Mouse (Mus musculus): ENCODE measurements around the gene Ifnk. TPM values are rescaled to one million over a fixed set of nuclear protein-coding genes. Genes with fewer than 3 reads are reported as not detected.
A peak's percentile ranks its signal among the peaks of the same experiment; 100 is the strongest.

Ifnk gene
- total and polyA plus RNA-seq, 3 experiments, result not detected

DNA sequence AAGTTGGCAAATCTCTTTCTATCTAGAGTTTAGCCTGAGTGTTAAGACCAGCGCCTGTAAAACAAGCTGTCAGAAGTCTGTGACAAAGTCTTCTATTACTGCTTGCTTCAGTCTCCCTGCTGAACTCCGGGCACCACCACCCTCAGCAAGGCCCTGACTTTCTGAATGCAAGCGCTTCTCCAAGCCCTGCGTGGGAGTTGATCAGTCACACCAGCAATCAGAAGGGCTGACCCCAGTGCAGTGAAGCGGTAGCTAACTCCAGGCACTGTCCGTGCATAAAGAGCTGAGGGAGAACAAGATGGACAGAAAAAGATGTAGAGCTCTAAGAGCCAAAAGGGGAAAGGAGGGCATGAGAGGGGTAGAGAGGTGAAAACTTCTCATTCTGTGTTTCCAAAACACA lies 24.1 kb upstream of the Ifnk start:
- dilution Hi-C loops (cut with MboI; ENCODE audit: extremely low pct_ligation_motif_present, extremely low pct_unique_long_range_greater_than_20kb, low sequenced_read_pairs), result no loop called here
- no peak overlapping the region for H3K4me3 ChIP-seq (replicated peaks in 1 of 3; ENCODE audit: low read depth in 2 of 3, low read length in 2 of 3, poor library complexity in 1 of 3)
- H3K27ac ChIP-seq (ENCODE audit: insufficient read depth, low read depth), result peak overlapping the region; percentile 86
- H3K9me3 ChIP-seq (replicated peaks; ENCODE audit: low read length), result no peaks in the 10 kb centered on the region
- in situ Hi-C loops (cut with MboI; ENCODE audit: low pct_ligation_motif_present, low pct_unique_long_range_greater_than_20kb, low sequenced_read_pairs), result no loop called here
- peaks cover 27 to 94% of the 10 kb centered on the region in 2 experiments for H3K4me1 ChIP-seq (ENCODE audit: control insufficient read depth in 1 of 2, insufficient read depth in 2 of 2)
- peaks cover 39% of the 10 kb centered on the region for H3K79me2 ChIP-seq (replicated peaks; ENCODE audit: control insufficient read depth, extremely low read depth, insufficient read depth, poor library complexity, severe bottlenecking)
- peak overlapping the region; percentile 37 for H3K4me2 ChIP-seq (ENCODE audit: insufficient read depth, low read depth, poor library complexity, severe bottlenecking)
- no peaks in the 10 kb centered on the region for H3K36me3 ChIP-seq (replicated peaks in 1 of 2; ENCODE audit: control insufficient read depth in 1 of 2, insufficient read depth in 1 of 2, low read length in 1 of 2)
- DNase-seq (ENCODE audit: extremely low read depth), result no peak
- peak overlapping the region; percentile 10 for H3K9ac ChIP-seq (ENCODE audit: insufficient read depth, low read depth)
- no peaks in the 10 kb centered on the region for H3K27me3 ChIP-seq (replicated peaks)
- TF ChIP-seq SMC3 (IDR thresholded peaks at IDR 0.05; ENCODE audit: low read depth, low read length) (no peak), ZC3H11A (IDR thresholded peaks at IDR 0.05; ENCODE audit: low read depth, low read length) (no peak), GABPA (IDR thresholded peaks at IDR 0.05; ENCODE audit: insufficient replicate concordance, low read depth, low read length) (no peak), ELF1 (IDR thresholded peaks at IDR 0.05; ENCODE audit: low read depth, low read length) (no peak), MAZ (IDR thresholded peaks at IDR 0.05; ENCODE audit: low read depth, low read length) (no peak), PAX5 (IDR thresholded peaks at IDR 0.05; ENCODE audit: low read length) (no peak), UBTF (IDR thresholded peaks at IDR 0.05; ENCODE audit: low read depth, low read length) (no peak), RCOR1 (conservative IDR thresholded peaks at IDR 0.05; ENCODE audit: low read depth, low read length) (no peak), ZNF384 (IDR thresholded peaks at IDR 0.05; ENCODE audit: low read depth, low read length) (no peak), MAX (IDR thresholded peaks at IDR 0.05; ENCODE audit: low read length) (no peak), KAT2A (IDR thresholded peaks at IDR 0.05; ENCODE audit: insufficient replicate concordance, low read length) (no peak), USF1 (IDR thresholded peaks at IDR 0.05; ENCODE audit: low read depth, low read length) (no peak), CTCF (conservative IDR thresholded peaks at IDR 0.05 in 1 of 2, IDR thresholded peaks at IDR 0.05 in 1 of 2; ENCODE audit: low read depth in 2 of 2, low read length in 2 of 2) (no peak), ZKSCAN1 (IDR thresholded peaks at IDR 0.05; ENCODE audit: borderline replicate concordance, low read depth, low read length) (no peak), IRF4 (IDR thresholded peaks at IDR 0.05; ENCODE audit: low read depth, low read length) (no peak), EP300 (IDR thresholded peaks at IDR 0.05; ENCODE audit: low read length) (no peak), MYC (IDR thresholded peaks at IDR 0.05; ENCODE audit: low read depth, low read length) (no peak), TCF12 (IDR thresholded peaks at IDR 0.05; ENCODE audit: low read depth, low read length) (no peak)

GRCm38 (mm10) chr4:35130411-35130948 lies 21.4 kb upstream of the Ifnk start:
- Histone ChIP-seq H3K4me1 (ENCODE audit: control insufficient read depth in 1 of 2, insufficient read depth in 2 of 2) (peaks cover 31 to 87% of the 10 kb centered on the region in 2 experiments), H3K9ac (ENCODE audit: insufficient read depth, low read depth) (peak overlapping the region; percentile 17), H3K27me3 (replicated peaks) (no peaks in the 10 kb centered on the region), H3K9me3 (replicated peaks; ENCODE audit: low read length) (no peaks in the 10 kb centered on the region), H3K4me2 (ENCODE audit: insufficient read depth, low read depth, poor library complexity, severe bottlenecking) (peak overlapping the region; percentile 53), H3K36me3 (replicated peaks in 1 of 2; ENCODE audit: control insufficient read depth in 1 of 2, insufficient read depth in 1 of 2, low read length in 1 of 2) (peaks cover 0 to 9% of the 10 kb centered on the region in 2 experiments), H3K27ac (ENCODE audit: insufficient read depth, low read depth) (peak overlapping the region; percentile 98), H3K4me3 (replicated peaks in 1 of 3; ENCODE audit: low read depth in 2 of 3, low read length in 2 of 3, poor library complexity in 1 of 3) (peak overlapping the region in 1 of 3 experiments; percentile 7), H3K79me2 (replicated peaks; ENCODE audit: control insufficient read depth, extremely low read depth, insufficient read depth, poor library complexity, severe bottlenecking) (peaks cover 18% of the 10 kb centered on the region)
- dilution Hi-C loops (cut with MboI; ENCODE audit: extremely low pct_ligation_motif_present, extremely low pct_unique_long_range_greater_than_20kb, low sequenced_read_pairs) (no loop called here), in situ Hi-C loops (cut with MboI; ENCODE audit: low pct_ligation_motif_present, low pct_unique_long_range_greater_than_20kb, low sequenced_read_pairs) (no loop called here)
- no peak for DNase-seq (ENCODE audit: extremely low read depth)
- TF ChIP-seq MEF2A (IDR thresholded peaks at IDR 0.05; ENCODE audit: borderline replicate concordance, low read depth, low read length), result peak; percentile 81; the same call in 1 of the 2 replicates
- 0 out of 2 replicates have a peak, but pooled peaks have one; percentile 15 for TF ChIP-seq MYC (IDR thresholded peaks at IDR 0.05; ENCODE audit: low read depth, low read length)
- peak; percentile 57 for TF ChIP-seq ELF1 (IDR thresholded peaks at IDR 0.05; ENCODE audit: low read depth, low read length)
- no peak for TF ChIP-seq SMC3 (IDR thresholded peaks at IDR 0.05; ENCODE audit: low read depth, low read length)
- no peak for TF ChIP-seq MAX (IDR thresholded peaks at IDR 0.05; ENCODE audit: low read length)
- peak; percentile 83 for TF ChIP-seq IRF4 (IDR thresholded peaks at IDR 0.05; ENCODE audit: low read depth, low read length)
- no peak; the same call in 1 of the 2 replicates for TF ChIP-seq CHD1 (IDR thresholded peaks at IDR 0.05; ENCODE audit: low read depth, low read length)
- TF ChIP-seq NRF1 (IDR thresholded peaks at IDR 0.05; ENCODE audit: low read depth, low read length), result no peak
- TF ChIP-seq TBP (conservative IDR thresholded peaks at IDR 0.05; ENCODE audit: low read depth, low read length), result 0 out of 2 replicates have a peak, but pooled peaks have one; percentile 9
- peak; percentile 64 for TF ChIP-seq ETS1 (conservative IDR thresholded peaks at IDR 0.05; ENCODE audit: low read depth, low read length)
- peak; percentile 99 for TF ChIP-seq ZNF384 (IDR thresholded peaks at IDR 0.05; ENCODE audit: low read depth, low read length)
- no peak for TF ChIP-seq GABPA (IDR thresholded peaks at IDR 0.05; ENCODE audit: insufficient replicate concordance, low read depth, low read length)
- TF ChIP-seq POLR2AphosphoS2 (IDR thresholded peaks at IDR 0.05; ENCODE audit: low read depth, low read length), result no peak
- peak; percentile 85 for TF ChIP-seq CHD2 (IDR thresholded peaks at IDR 0.05; ENCODE audit: low read length)
- TF ChIP-seq HCFC1 (IDR thresholded peaks at IDR 0.05; ENCODE audit: low read depth, low read length), result peak; percentile 27; the same call in 1 of the 2 replicates
- no peak for TF ChIP-seq SIN3A (IDR thresholded peaks at IDR 0.05; ENCODE audit: low read length)
- peak; percentile 55 for TF ChIP-seq TCF12 (IDR thresholded peaks at IDR 0.05; ENCODE audit: low read depth, low read length)
- no peak for TF ChIP-seq MAFK (IDR thresholded peaks at IDR 0.05; ENCODE audit: insufficient replicate concordance, low read length)
- 0 out of 2 replicates have a peak, but pooled peaks have one; percentile 28 for TF ChIP-seq JUND (conservative IDR thresholded peaks at IDR 0.05; ENCODE audit: low read depth, low read length)
- TF ChIP-seq EP300 (IDR thresholded peaks at IDR 0.05; ENCODE audit: low read length), result peak; percentile 69
- peak; percentile 22 for TF ChIP-seq BHLHE40 (IDR thresholded peaks at IDR 0.05; ENCODE audit: low read depth, low read length)
- no peak for TF ChIP-seq USF1 (IDR thresholded peaks at IDR 0.05; ENCODE audit: low read depth, low read length)
- TF ChIP-seq POLR2A (IDR thresholded peaks at IDR 0.05; ENCODE audit: low read depth, low read length), result 0 out of 2 replicates have a peak, but pooled peaks have one; percentile 13

Measured in CH12.LX (cell line).